Mouse (Mus musculus): ENCODE data around the gene Kalrn.

Gene Kalrn

DNA sequence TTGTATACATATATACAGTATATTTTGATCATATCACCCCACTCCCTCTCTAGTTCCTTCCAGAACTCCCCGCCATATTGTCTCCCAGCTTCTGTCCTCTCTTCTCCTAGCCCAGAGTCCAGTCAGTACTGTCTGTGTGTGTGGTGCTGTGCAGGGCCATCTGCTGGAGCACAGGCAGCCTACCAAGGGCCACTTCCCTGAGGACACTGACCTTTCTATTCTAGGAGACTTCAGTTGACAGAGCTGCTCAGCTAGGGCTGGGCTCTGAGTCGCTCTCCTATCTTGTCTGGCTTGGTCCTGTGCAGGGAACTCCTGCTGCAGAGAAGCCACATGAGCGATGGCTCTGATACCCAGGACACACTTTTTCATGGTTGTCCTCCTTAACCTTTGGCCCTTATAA is 577.8 kb downstream of the Kalrn start:
- no peak for DNase-seq (ENCODE audit: low read depth, low spot score)

DNA sequence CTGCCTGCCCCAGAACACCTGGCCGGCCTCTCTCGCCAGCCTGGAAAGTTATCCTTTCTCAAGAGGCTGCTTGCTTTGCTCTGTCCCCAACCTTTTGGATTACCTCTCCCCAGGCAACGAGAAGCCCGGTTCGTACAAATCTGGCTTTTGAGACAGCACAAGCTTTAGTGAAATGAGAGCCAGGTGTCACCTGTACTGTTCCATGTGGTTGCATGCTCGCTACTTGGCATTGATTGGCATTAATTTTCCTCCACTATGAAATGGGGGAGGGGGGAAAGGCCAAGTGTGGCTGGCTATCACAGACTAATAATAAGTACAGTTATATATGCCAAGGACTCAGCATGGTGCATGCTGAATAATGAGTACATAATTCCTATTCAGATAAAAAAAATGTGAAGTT is 579.0 kb downstream of the Kalrn start:
- no peak for DNase-seq (ENCODE audit: low read depth, low spot score)

DNA sequence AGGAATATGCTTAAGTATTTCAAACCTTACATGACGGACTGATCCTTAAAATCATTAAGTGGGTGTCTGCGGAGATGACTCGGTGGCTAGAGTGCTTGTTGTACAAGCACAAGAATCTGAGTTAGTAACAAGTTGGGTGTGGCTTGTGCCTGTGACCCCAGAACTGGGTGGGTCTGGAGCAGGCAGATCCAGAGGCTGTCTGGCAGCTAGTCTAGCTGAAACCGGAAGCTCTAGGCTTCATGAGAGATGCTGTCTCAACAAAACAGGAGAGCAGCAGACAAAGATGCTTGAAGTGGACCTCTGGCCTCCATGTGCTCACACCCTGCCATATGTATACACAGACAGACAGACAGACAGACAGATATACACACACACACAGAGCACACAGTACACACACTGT is 582.6 kb downstream of the Kalrn start:
- peak; percentile 49 for DNase-seq (ENCODE audit: low read depth, low spot score)

DNA sequence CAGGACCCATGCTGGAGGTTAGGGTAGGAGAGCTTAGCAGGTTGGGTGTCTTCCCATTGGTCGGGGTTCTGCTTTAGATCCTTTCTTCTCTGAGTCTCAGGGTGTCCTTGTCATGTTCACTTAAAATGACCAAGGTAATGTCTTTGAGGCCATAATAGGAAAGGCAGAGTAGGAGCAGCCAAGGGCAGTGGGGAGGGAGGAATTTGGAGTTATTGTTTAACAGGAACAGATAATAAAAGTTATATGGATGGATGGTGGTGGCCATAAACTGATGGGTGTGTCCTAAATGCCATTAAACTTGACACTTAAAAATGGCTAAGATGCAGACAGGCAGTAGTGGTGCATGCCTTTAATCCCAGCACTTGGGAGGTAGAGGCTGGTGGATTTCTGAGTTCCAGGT is 584.2 kb downstream of the Kalrn start:
- no peak for DNase-seq (ENCODE audit: low read depth, low spot score)

DNA sequence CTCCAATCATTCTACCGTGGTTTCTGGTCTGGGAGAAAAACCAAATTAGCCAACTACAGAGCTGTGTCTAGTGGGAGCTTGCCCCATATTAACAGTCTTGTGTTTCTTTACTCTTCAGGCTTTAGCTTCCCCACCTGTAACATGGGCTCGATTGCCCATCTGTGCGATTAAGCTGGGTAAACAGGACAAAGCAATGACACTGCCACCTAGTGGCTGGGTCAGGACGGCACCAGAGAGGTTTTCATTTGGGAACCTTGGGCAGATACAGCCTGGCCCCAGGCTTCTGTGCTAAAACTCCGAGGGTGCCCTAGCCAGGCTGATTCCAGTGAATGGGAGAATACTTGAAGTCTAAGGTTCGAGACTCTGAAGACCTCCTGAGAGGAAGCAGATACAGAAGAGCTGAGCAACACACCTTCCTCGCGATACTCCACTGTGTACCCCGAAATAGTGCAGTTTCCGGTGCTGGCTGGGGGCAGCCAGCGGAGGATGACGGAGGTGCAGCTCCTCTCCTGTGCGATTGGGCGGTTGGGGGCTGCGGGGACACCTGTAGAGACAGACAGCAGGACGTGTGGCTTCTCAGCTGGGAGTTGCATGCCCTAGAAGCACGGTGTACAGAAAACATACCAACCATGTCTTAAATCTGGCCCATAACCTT is 584.8 kb downstream of the Kalrn start:
- DNase-seq (ENCODE audit: low read depth, low spot score): peak; percentile 74

DNA sequence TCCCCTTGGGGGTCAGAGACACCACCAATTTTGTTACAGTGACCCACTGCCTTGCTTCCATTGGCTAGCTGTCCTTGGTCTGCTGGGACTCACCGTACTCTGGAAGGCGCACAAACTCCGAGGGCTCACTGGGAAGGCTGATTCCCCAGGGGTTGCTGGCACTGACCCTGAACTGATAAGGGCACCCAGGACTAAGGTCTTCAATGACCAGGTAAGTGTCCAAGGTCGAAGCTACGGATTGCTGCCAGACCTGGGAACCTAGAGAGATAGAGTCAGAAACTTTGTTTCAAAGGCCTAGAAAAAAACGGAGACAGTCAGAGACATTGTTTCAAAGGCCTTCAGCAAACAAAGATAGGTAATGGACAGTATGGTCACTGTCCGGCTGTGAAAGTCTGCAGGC is 586.3 kb downstream of the Kalrn start:
- no peak for DNase-seq (ENCODE audit: low read depth, low spot score)

DNA sequence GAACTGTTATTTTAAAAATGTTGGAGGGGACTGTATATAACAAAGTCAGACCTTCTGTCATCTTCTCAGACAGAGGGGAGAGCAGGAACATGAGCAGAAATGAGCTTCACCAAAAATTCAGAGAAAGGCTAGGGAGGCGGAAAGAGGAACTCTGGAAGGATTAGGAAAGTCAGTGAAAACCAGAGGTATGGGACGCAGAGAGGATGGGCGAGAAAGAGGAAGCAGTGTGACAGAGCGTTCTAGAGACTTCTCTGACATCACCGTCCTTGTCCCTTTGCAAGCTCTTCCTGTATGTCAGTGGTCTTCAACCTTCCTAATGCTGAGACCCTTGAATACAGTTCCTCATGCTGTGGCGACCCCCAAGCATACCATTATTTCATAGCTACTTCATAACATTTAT is 588.0 kb downstream of the Kalrn start:
- DNase-seq (ENCODE audit: low read depth, low spot score): no peak

DNA sequence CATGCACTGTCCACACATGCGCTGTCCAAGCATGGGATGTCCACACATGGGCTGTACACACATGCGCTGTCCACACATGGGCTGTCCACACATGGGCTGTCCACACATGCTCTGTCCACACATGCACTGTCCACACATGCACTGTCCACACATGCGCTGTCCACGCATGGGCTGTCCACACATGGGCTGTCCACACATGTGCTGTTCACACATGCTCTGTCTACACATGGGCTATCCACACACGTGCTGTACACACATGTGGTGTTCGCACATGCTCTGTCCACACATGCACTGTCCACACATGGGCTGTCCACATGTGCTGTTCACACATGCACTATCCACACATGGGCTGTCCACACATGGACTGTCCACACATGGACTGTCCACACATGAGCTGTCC is 589.6 kb downstream of the Kalrn start:
- DNase-seq (ENCODE audit: low read depth, low spot score): no peak

DNA sequence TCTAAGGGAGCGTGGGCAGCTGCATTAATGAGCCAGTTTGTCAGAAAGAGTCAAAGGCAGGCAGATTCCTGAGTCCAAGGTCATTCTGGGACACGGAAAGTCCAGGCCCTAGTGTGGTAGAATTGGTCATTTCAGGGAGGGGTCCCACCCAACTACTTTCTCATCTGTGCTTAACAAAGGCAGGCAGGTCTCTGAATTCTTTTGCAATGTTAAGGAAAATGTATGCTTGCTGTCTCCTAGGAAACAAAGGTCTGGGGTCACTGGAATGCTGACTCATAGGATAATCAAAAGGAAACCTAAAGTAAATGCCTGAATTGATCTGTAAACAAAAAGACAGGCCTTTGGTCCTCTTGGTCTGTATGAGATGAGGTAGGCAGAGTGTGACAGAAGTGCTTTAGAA is 593.5 kb downstream of the Kalrn start:
- peak; percentile 84 for DNase-seq (ENCODE audit: low read depth, low spot score)

DNA sequence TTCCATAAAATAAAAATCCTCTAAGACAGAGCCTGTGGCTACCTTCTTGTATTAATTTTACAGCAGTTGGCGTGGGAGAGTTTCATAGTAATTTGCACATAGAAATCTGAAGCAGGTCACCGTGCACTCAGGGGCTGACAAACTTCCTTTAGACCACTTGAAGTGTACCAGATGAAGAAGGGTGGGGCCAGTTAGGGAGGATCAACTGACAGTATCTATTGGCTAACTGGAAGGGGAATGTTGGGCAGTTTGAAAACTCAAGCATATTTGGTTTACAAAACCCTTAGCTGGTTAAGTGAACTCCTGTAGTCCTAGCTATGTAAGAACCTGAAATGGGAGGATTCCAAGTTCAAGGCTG is 606.1 kb downstream of the Kalrn start:
- no peak for DNase-seq (ENCODE audit: low read depth, low spot score)

DNA sequence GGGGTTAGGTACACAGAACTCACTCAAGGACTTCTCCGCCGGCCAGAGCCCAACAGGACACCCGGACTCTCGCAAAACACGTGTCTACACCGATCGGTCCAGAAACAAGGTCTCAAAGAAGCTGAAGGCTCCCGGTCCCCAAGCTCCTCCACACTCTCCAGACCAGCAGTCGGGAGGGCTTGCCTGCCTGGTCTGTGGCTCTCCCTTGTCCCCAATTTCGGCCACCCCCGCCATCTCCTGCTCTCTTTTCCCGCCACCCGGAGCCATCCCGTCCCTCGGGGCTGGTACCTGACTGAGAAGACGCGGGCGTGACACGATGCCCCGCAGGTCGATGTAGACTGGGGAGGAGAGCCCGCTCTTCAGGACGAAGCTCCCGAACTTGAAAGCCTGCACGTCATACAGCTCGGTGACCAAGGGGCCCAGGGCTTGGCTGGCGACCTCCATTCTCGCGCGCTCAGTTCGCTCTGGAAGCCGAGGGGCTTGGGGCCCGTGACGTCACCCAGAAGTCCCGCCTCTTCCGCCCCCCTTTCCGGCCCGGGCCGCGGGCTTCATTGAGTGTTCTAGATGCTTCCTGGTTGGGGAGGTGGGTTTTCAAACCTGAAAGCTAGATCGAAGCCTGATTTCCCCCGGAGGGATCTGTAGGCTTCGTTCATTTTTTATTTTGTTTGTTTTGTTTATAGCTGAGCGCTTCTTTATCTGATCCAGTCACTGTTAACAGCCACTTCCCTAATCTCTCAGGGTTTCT is 606.6 kb downstream of the Kalrn start, which contains the start of gene Umps:
Gene Umps, minus strand, starts transcription at position 501 of the 745 bp plus-strand sequence.
- peak; percentile 73 for DNase-seq (ENCODE audit: low read depth, low spot score)

DNA sequence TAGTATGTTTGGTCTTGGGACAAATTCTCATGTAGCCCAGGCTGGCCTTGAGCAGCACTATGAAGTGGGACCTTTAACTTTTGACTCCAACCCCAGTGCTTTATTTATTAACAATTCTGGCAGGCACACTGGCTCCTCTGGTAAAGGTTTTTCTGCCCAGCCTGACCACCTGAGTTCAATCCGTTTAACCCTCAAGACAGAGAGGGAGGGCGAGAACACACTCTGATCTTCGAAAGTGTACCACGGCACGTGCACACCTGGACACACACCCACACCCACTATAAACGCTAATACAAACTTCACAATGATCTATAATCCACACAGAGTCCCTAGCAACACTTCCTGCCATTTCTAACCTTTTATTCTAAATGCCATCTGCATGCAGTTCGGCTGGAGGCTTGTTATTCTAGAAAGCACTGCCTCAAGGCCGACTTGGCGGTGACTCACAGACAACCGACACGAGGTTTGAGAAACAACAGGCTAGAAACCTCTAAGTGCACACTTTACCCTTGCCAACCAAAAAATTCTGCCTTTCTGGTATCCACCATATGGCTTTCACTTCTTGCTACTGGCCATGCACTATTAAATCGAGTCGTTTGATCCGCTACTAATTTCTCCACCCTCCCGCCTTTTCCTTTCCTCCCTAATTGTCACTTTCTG is 607.3 kb downstream of the Kalrn start:
- DNase-seq (ENCODE audit: low read depth, low spot score): no peak

DNA sequence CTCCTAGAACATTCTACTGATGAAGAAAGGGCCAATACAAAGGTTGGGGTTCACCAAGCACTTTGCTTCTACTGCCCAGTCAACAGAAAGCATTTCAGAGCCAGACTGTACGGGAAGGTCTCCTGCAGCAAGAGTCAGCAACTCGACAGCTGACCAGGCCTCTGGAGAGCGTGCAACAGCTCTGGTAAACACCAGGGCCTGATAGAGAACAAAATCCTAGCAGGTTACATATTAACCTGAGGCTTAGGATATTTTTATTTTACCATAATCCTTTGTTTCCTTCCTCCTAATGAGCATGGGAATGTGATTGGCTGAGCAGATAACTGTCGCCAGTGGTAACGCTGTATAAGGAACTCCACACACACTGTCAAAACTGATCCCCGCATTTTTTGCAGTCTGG is 609.8 kb downstream of the Kalrn start:
- no peak for DNase-seq (ENCODE audit: low read depth, low spot score)

DNA sequence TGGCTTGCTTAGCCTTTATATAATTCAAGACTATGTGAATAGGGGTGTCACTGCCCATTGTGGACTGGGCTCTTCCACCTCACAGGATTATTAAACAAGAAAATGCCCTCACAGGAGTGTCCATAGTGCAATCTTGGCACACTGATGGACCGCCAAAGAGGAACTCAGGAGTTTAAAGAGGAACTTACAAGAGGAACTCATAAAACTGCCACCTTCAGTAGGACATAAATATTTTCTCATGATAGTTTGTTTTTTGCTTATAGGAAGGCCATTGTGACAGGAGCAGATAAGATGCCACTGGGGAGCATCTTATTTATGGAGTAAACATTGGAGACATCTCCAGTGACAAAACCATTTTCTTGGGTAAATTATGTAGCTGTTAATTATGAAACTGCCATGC is 618.5 kb downstream of the Kalrn start:
- DNase-seq (ENCODE audit: low read depth, low spot score): no peak

DNA sequence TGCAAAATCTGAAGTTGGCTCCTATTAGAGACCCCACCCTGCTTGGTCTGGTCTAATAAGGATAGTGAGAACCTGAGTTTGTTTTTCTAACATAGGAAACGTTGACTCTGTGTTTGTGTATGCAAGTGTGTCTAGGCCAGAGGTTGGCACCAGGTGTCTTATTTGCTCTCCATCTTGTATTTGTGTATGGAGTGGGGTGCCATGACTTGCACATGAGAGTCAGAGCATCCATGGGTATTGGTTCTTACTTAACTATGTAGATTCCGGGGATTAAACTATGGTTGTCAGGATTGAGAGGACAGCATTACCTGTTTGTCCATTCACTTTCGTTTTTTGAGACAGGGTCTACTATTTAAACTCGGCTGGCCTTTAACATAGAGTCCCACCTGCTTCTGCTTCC is 620.3 kb downstream of the Kalrn start:
- DNase-seq (ENCODE audit: low read depth, low spot score): no peak

DNA sequence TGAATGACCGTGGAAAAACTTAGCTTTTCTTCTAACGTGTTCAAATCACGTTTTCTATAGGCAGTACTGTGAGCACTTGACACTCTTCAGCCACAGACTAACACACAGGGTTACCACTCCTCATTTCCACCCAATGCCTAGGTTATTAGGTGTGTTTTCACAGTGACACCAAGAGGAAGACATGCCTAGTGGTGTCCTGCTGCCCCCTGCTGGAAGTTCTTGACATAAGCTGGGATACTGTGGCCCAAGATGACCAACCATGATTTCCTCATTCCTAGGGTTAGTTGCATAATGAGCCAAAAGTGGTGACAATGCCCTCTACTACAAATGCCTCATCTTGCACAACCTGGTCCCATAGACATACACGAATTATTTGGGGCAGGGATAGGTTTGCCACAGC is 622.5 kb downstream of the Kalrn start:
- DNase-seq (ENCODE audit: low read depth, low spot score): peak; percentile 83

DNA sequence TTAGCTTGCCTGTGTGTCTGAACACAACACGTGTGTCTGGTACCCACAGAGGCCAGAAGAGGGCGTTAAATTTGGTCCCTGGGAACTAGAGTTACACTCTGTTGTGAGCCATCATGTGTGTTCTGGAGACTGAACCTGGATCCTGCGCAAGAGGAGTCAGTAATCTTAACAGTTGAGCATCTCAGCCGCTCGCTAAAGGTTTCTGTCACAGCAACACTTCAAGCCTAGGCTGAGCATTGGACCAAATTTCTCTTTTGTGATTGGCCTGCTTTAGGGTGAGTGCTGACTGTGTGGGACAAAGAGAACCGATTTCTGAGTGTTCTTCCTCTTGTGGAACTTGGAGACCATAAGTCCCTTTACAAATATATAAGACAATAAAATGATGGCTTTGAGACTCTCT is 622.9 kb downstream of the Kalrn start:
- DNase-seq (ENCODE audit: low read depth, low spot score): peak; percentile 18

DNA sequence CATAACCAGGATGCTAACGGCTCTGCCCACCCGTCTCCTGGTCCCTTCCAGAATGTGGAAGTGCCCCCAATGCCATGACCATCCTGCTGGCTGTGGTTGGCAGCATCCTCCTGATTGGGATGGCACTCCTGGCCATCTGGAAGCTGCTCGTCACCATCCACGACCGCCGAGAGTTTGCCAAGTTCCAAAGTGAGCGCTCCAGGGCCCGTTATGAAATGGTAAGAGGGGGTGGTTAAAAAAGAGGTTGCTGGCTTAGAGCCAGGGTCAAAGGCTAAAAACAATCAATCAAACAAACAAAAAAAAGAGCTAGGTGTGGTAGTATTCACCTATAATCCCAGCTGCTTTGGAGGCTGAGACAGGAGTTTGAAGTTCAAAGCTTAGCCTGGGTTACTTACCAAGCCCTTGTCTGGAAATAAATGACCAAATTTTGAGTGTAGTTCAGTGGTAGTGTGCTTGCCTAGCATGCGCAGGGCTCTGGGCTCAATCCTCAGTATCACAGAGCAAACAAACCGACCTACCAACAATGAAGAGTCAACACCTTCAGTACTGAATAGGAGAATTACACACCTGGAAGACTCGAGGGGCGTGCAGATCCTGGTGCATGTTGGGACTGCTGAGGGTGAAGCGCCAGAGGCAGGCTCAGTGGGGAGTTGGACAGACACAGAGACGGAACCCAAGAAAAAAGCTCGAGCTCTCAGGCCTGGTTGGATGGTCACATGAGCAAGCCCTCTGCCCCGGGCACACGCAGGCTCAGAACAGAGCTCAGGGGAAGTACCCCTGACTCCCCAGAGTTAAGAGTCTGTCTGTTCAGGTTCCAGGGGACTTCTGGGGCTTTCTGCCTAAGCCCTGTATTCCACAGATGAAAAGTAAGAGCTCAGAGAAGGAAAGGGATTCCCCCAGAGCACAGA is 625.4 kb downstream of the Kalrn start:
- no peak for DNase-seq (ENCODE audit: low read depth, low spot score)

DNA sequence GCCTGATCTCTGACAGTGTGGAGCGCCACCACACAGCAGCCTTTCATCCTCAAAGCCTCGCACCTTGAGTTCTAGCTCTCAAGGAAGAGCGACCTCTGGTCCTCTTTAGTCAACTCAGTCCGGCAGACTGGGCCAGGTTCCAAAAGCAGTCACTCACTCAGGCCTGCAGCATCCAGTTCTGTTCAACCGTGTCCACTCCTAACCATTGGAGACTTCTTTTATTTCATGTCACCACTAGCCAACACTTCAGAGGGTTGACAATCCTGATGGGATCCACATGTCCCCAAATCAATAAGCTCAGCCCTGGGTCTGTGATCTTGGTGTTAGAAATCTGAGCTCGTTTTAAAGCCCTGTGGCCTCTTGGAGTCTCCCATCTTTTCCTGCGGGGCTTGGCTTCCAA is 627.3 kb downstream of the Kalrn start:
- no peak for DNase-seq (ENCODE audit: low read depth, low spot score)

DNA sequence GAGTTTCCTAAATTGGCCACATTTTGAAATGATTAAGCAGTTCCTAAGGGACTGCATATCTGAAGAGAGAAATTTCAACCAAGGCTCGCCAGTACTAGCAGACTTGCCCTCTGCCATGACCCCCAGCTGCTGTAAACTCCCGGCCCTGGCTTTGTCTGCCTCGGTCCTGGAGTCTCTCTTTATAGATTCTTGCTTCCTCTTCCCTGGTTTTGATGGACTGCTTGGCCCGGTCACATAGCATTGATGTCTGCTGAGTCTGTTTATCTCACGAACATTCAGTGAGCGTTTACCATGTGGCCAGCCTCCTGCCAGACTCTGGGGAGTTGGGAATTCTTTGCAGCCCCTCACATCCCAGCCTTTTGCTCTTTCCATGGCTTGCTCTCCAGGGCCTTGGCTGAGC is 628.6 kb downstream of the Kalrn start:
- no peak for DNase-seq (ENCODE audit: low read depth, low spot score)

DNA sequence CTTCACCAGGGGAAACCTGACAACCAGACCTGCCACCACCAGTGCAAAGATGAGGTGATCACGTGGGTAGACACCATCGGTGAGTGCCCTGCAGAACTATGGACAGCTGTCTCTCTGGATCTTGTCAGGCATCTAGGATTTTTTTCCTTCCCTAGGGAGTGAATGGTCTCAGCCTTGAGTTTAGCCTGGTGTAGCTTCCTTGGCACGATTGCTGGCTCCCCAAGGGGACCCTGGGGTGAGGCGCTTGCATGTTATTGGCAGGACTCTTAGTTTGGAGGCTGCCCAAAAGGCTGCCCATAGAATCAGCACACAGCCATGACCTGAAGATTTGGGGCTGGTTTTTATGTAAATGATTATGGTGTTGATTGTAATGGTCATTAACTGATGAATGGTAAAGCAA is 629.2 kb downstream of the Kalrn start:
- no peak for DNase-seq (ENCODE audit: low read depth, low spot score)

DNA sequence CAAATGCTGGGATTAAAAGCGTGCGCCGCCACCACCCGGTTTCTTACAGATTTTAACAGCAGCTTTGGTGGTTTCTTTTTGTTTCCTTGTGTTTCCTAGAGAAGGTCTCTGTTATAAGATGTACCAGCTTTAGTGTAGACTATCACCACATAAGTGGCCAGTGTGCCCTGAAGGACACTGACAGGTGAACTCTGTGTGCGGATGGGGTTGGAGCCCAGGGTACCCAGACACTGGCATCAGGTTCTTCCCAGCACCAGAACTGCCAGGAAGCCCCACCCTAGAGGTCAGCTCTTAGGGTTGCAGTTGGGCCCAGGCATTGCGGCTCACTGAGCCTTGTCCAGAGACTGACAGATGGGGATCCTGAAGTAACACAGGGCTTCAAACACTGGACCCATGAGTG is 629.9 kb downstream of the Kalrn start:
- no peak for DNase-seq (ENCODE audit: low read depth, low spot score)

Data from ES-CJ7 (cell line).